Mouse (Mus musculus) MEL (cell line): ENCODE results near the gene Klf6. TPM values are rescaled to one million over a fixed set of nuclear protein-coding genes. Genes with fewer than 3 reads are reported as not detected.

Source experiments
- DNase-seq: peaks from one replicate; pipeline ENCODE4 v3.0.0; 2011; ENCODE audit warnings: low read depth, low spot score
- H3K27ac ChIP-seq: 2 replicates; pipeline ENCODE4 v1.5.1; 2012; ENCODE audit warnings: low read depth, mild to moderate bottlenecking, control low read depth, low read length, moderate library complexity; ENCODE audit not compliant: control insufficient read depth
- H3K27me3 ChIP-seq, 2 experiments: fragments of 150-350 bp in 1 of 2; sonication (generic) in 1 of 2; 2 replicates each; pipeline ENCODE4 v1.6.1; 2012; ENCODE audit warnings: low read length in 2 of 2, mild to moderate bottlenecking in 2 of 2, improper control_type of control experiment in 1 of 2, moderate library complexity in 1 of 2; ENCODE audit not compliant: insufficient read depth in 2 of 2, control insufficient read depth in 1 of 2
- H3K36me3 ChIP-seq, 2 experiments: 2 replicates each; pipeline ENCODE4 v1.6.1; 2012 to 2014; ENCODE audit warnings: low read length in 2 of 2, improper control_type of control experiment in 1 of 2, inconsistent platforms in 1 of 2, mild to moderate bottlenecking in 1 of 2; ENCODE audit not compliant: insufficient read depth in 2 of 2, control insufficient read depth in 1 of 2
- H3K4me1 ChIP-seq, 2 experiments: fragments of 150-350 bp in 1 of 2; sonication (generic) in 1 of 2; 2 replicates each; pipeline ENCODE4 v1.6.1; 2012; ENCODE audit warnings: low read length in 2 of 2, improper control_type of control experiment in 1 of 2, mild to moderate bottlenecking in 1 of 2; ENCODE audit not compliant: insufficient read depth in 2 of 2, control insufficient read depth in 1 of 2
- H3K4me3 ChIP-seq, 2 experiments: fragments of 150-350 bp in 1 of 2; sonication (generic) in 1 of 2; 2 replicates each; pipeline ENCODE4 v1.5.1; 2012; ENCODE audit warnings: low read depth in 2 of 2, low read length in 2 of 2, mild to moderate bottlenecking in 2 of 2, moderate library complexity in 2 of 2, control low read depth in 1 of 2, improper control_type of control experiment in 1 of 2; ENCODE audit not compliant: control insufficient read depth in 1 of 2, insufficient read depth in 1 of 2
- H3K79me2 ChIP-seq: 2 replicates; pipeline ENCODE4 v1.6.1; 2012; ENCODE audit warnings: mild to moderate bottlenecking, low read length, moderate library complexity; ENCODE audit not compliant: control insufficient read depth, poor library complexity, insufficient read depth
- H3K9ac ChIP-seq: 2 replicates; pipeline ENCODE4 v1.6.1; 2012; ENCODE audit warnings: low read depth, mild to moderate bottlenecking, control low read depth, low read length, moderate library complexity; ENCODE audit not compliant: control insufficient read depth, poor library complexity, severe bottlenecking
- H3K9me3 ChIP-seq: fragments of 150-350 bp; sonication (generic); replicated peaks from 2 replicates; pipeline ENCODE4 v1.6.1; 2012; ENCODE audit warnings: mild to moderate bottlenecking, low read length, improper control_type of control experiment, moderate library complexity; ENCODE audit not compliant: insufficient read depth
- BHLHE40 ChIP-seq: IDR thresholded peaks from 2 replicates; pipeline ENCODE4 v1.6.1; 2012; ENCODE audit warnings: low read depth, mild to moderate bottlenecking, inconsistent platforms, low read length, improper control_type of control experiment, borderline replicate concordance
- CHD1 ChIP-seq: IDR thresholded peaks from 2 replicates; pipeline ENCODE4 v1.6.1; 2012; ENCODE audit warnings: low read depth, mild to moderate bottlenecking, inconsistent platforms, low read length, improper control_type of control experiment
- CTCF ChIP-seq, 3 experiments: IDR thresholded peaks in 2 of 3; conservative IDR thresholded peaks in 1 of 3; 2 replicates each; pipeline ENCODE4 v1.5.1; 2011 to 2012; ENCODE audit warnings: low read length in 3 of 3, low read depth in 2 of 3, mild to moderate bottlenecking in 2 of 3, improper control_type of control experiment in 1 of 3, inconsistent platforms in 1 of 3, mixed read lengths in 1 of 3, moderate library complexity in 1 of 3; ENCODE audit not compliant: control insufficient read depth in 1 of 3, insufficient read depth in 1 of 3, poor library complexity in 1 of 3, severe bottlenecking in 1 of 3
- E2F4 ChIP-seq: IDR thresholded peaks from 2 replicates; pipeline ENCODE4 v1.6.1; 2011; ENCODE audit warnings: low read depth, low read length, improper control_type of control experiment, borderline replicate concordance
- ELF1 ChIP-seq: IDR thresholded peaks from 2 replicates; pipeline ENCODE4 v1.6.1; 2014; ENCODE audit warnings: low read depth, mild to moderate bottlenecking, inconsistent platforms, low read length, improper control_type of control experiment, moderate library complexity
- ETS1 ChIP-seq: IDR thresholded peaks from 2 replicates; pipeline ENCODE4 v1.6.1; 2012; ENCODE audit warnings: low read depth, mild to moderate bottlenecking, inconsistent platforms, low read length, improper control_type of control experiment, moderate library complexity
- GABPA ChIP-seq: IDR thresholded peaks from 2 replicates; pipeline ENCODE4 v1.6.1; 2012; ENCODE audit warnings: low read depth, mild to moderate bottlenecking, inconsistent platforms, low read length, improper control_type of control experiment, moderate library complexity
- HCFC1 ChIP-seq: IDR thresholded peaks from 2 replicates; pipeline ENCODE4 v1.6.1; 2012; ENCODE audit warnings: low read depth, mild to moderate bottlenecking, inconsistent platforms, low read length, improper control_type of control experiment, moderate library complexity
- MAFK ChIP-seq: IDR thresholded peaks from 2 replicates; pipeline ENCODE4 v1.6.1; 2011; ENCODE audit warnings: low read depth, mild to moderate bottlenecking, low read length, improper control_type of control experiment, borderline replicate concordance
- MAX ChIP-seq: IDR thresholded peaks from 2 replicates; pipeline ENCODE4 v1.6.1; 2011; ENCODE audit warnings: low read length, improper control_type of control experiment
- MEF2A ChIP-seq: IDR thresholded peaks from 2 replicates; pipeline ENCODE4 v1.6.1; 2014; ENCODE audit warnings: low read depth, mild to moderate bottlenecking, inconsistent platforms, low read length, improper control_type of control experiment; ENCODE audit not compliant: poor library complexity, insufficient replicate concordance, severe bottlenecking; ENCODE audit errors: extremely low read depth
- MXI1 ChIP-seq: IDR thresholded peaks from 2 replicates; pipeline ENCODE4 v1.6.1; 2011; ENCODE audit warnings: mild to moderate bottlenecking, low read depth, low read length, improper control_type of control experiment
- MYB ChIP-seq: IDR thresholded peaks from 2 replicates; pipeline ENCODE4 v1.6.1; 2011; ENCODE audit warnings: mild to moderate bottlenecking, low read depth, low read length, improper control_type of control experiment
- NELFE ChIP-seq: IDR thresholded peaks from 2 replicates; pipeline ENCODE4 v1.6.1; 2011; ENCODE audit warnings: low read depth, low read length, improper control_type of control experiment
- NRF1 ChIP-seq: IDR thresholded peaks from 2 replicates; pipeline ENCODE4 v1.6.1; 2014; ENCODE audit warnings: low read depth, mild to moderate bottlenecking, inconsistent platforms, low read length, improper control_type of control experiment, moderate library complexity; ENCODE audit not compliant: poor library complexity, insufficient read depth, severe bottlenecking
- POLR2AphosphoS2 ChIP-seq: IDR thresholded peaks from 2 replicates; pipeline ENCODE4 v1.6.1; 2011; ENCODE audit warnings: low read length, improper control_type of control experiment
- POLR2AphosphoS5 ChIP-seq: IDR thresholded peaks from 2 replicates; pipeline ENCODE4 v1.6.1; 2012; ENCODE audit warnings: low read depth, borderline replicate concordance, mild to moderate bottlenecking, inconsistent platforms, low read length, moderate library complexity, mixed read lengths
- SIN3A ChIP-seq: IDR thresholded peaks from 2 replicates; pipeline ENCODE4 v1.6.1; 2012; ENCODE audit warnings: low read length, improper control_type of control experiment, inconsistent platforms
- SMC3 ChIP-seq: IDR thresholded peaks from 2 replicates; pipeline ENCODE4 v1.6.1; 2011; ENCODE audit warnings: low read depth, low read length, improper control_type of control experiment
- TAL1 ChIP-seq: IDR thresholded peaks from 2 replicates; pipeline ENCODE4 v1.6.1; 2012; ENCODE audit warnings: mild to moderate bottlenecking, inconsistent platforms, low read length, moderate library complexity, mixed read lengths
- TBP ChIP-seq: IDR thresholded peaks from 2 replicates; pipeline ENCODE4 v1.8.0; 2011; ENCODE audit warnings: low read depth, low read length, improper control_type of control experiment
- UBTF ChIP-seq: IDR thresholded peaks from 2 replicates; pipeline ENCODE4 v1.6.1; 2012; ENCODE audit warnings: low read depth, mild to moderate bottlenecking, inconsistent platforms, low read length, improper control_type of control experiment, moderate library complexity, borderline replicate concordance; ENCODE audit not compliant: insufficient read depth
- USF1 ChIP-seq: IDR thresholded peaks from 2 replicates; pipeline ENCODE4 v1.6.1; 2014; ENCODE audit warnings: low read depth, mild to moderate bottlenecking, inconsistent platforms, low read length, improper control_type of control experiment, moderate library complexity
- USF2 ChIP-seq, 2 experiments: IDR thresholded peaks; 2 replicates each; pipeline ENCODE4 v1.6.1; 2011 to 2012; ENCODE audit warnings: improper control_type of control experiment in 2 of 2, low read length in 2 of 2, borderline replicate concordance in 1 of 2, inconsistent platforms in 1 of 2, low read depth in 1 of 2, mild to moderate bottlenecking in 1 of 2; ENCODE audit not compliant: insufficient read depth in 1 of 2
- ZKSCAN1 ChIP-seq: IDR thresholded peaks from 2 replicates; pipeline ENCODE4 v1.6.1; 2012; ENCODE audit warnings: low read depth, mild to moderate bottlenecking, inconsistent platforms, low read length, improper control_type of control experiment, moderate library complexity
- ZMIZ1 ChIP-seq: IDR thresholded peaks from 2 replicates; pipeline ENCODE4 v1.6.1; 2012; ENCODE audit warnings: low read depth, mild to moderate bottlenecking, inconsistent platforms, low read length, improper control_type of control experiment, moderate library complexity
- ZNF384 ChIP-seq: IDR thresholded peaks from 2 replicates; pipeline ENCODE4 v1.6.1; 2012; ENCODE audit warnings: low read depth, mild to moderate bottlenecking, inconsistent platforms, low read length, improper control_type of control experiment
- polyA plus RNA-seq, 2 experiments: library from polyadenylated mRNA; stranded (reverse) in 1 of 2; unstranded in 1 of 2; fragments of >175 nt in 1 of 2; fragments of >200 nt in 1 of 2; gene quantifications; 2 replicates each; pipeline versions ENCODE4 v1.2.1 to v1.2.4; 2012; ENCODE audit warnings: low replicate concordance in 2 of 2, low read depth in 1 of 2; ENCODE audit not compliant: insufficient read length in 2 of 2, insufficient read depth in 1 of 2, missing spikeins in 1 of 2
- total RNA-seq: library from RNA; depleted of rRNA; stranded (reverse); fragments of 300-350 nt; gene quantifications from 2 replicates; pipeline ENCODE4 v1.2.3, GENCODE M21; 2012

Gene Klf6
- total and polyA plus RNA-seq, 3 experiments = 2.0 to 4.6 TPM; not detected in 1

DNA sequence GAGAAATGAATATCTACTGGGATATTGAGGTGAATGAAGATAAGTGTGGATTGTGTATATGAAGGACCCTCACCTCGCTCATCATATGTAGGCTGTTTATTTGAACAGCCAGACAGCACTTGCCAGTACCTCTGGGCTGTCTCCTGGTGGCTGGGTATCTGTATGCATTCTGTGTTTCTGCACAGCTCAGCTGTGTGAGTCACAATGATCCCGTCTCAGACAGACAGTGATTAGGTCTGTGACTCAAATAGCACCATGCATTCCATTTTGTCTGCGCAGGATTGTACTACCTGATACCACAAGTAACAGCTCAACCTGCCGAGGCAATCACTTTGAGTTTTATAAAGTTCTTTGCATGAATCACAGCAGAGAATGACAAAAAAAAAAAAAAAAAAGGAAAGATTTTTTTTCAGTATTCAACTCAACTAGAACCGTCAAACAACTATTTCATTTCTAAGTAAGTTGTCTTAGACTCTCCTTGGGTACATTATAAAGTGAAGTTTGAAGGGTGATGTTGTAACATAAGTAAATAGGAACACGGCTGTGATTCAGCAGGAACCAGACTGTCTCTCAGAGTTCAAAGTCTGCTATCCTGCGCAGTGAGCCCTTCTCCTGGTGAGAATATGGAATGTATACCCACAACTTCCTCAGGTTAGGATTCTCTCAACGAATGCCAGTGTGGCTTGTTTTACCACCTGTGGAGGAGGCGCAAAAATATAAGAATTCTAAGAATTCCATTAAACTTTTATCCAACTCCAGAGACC, 31.6 kb downstream of the Klf6 start:
- Histone ChIP-seq H3K9me3 (no peaks in the 10 kb centered on the region), H3K79me2 (no peaks in the 10 kb centered on the region), H3K27ac (no peak overlapping the region), H3K27me3 (peaks cover 2 to 4% of the 10 kb centered on the region in 2 experiments; a peak in 2 of 4 replicates), H3K4me3 (no peak overlapping the region), H3K4me1 (no peaks in the 10 kb centered on the region), H3K9ac (no peak overlapping the region), H3K36me3 (no peaks in the 10 kb centered on the region)
- TF ChIP-seq POLR2AphosphoS5 (no peak), HCFC1 (no peak), SMC3 (no peak), NELFE (no peak), ZNF384 (no peak), TAL1 (no peak), ZKSCAN1 (no peak), ETS1 (no peak), USF1 (no peak), USF2 (IDR thresholded peaks at IDR 0.05; ENCODE audit: borderline replicate concordance in 1 of 2, insufficient read depth in 1 of 2, low read depth in 1 of 2, low read length in 2 of 2) (no peak), CHD1 (no peak), BHLHE40 (no peak), MEF2A (no peak), UBTF (no peak), MYB (no peak), E2F4 (no peak), SIN3A (no peak)
- DNase-seq = no peak

- no peaks in the 10 kb centered on the region for H3K79me2 ChIP-seq
- TF ChIP-seq NRF1 (no peak), USF2 (IDR thresholded peaks at IDR 0.05; ENCODE audit: borderline replicate concordance in 1 of 2, insufficient read depth in 1 of 2, low read depth in 1 of 2, low read length in 2 of 2) (no peak), MAFK (no peak), MXI1 (no peak), MAX (no peak), UBTF (no peak), POLR2AphosphoS2 (no peak), GABPA (no peak), ZMIZ1 (no peak), CTCF (IDR thresholded peaks at IDR 0.05 in 2 of 3, conservative IDR thresholded peaks at IDR 0.05 in 1 of 3; ENCODE audit: control insufficient read depth in 1 of 3, insufficient read depth in 1 of 3, low read depth in 2 of 3, low read length in 3 of 3, poor library complexity in 1 of 3, severe bottlenecking in 1 of 3) (no peak), TBP (no peak), ELF1 (no peak), ETS1 (no peak), ZKSCAN1 (no peak)
- TF ChIP-seq, all 39 proteins: peak for 0
- Histone ChIP-seq H3K27me3 (peaks cover 2 to 4% of the 10 kb centered on the region in 2 experiments; a peak in 2 of 4 replicates), H3K27ac (no peak overlapping the region), H3K4me3 (no peak overlapping the region), H3K9ac (no peak overlapping the region), H3K36me3 (no peaks in the 10 kb centered on the region), H3K9me3 (no peaks in the 10 kb centered on the region), H3K4me1 (no peaks in the 10 kb centered on the region)
- DNase-seq = no peak
Measured at GRCm38 (mm10) chr13:5894910-5895309, 33.6 kb downstream of the Klf6 start.
